Mouse (Mus musculus): Measurements from ENCODE around the gene Tk1. TPM values are rescaled to one million over a fixed set of nuclear protein-coding genes. Genes with fewer than 3 reads are reported as not detected.
A peak's percentile ranks its signal among the peaks of the same experiment; 100 is the strongest.

Tk1 gene
- polyA plus RNA-seq, 2 experiments, result 128 to 160 TPM

DNA sequence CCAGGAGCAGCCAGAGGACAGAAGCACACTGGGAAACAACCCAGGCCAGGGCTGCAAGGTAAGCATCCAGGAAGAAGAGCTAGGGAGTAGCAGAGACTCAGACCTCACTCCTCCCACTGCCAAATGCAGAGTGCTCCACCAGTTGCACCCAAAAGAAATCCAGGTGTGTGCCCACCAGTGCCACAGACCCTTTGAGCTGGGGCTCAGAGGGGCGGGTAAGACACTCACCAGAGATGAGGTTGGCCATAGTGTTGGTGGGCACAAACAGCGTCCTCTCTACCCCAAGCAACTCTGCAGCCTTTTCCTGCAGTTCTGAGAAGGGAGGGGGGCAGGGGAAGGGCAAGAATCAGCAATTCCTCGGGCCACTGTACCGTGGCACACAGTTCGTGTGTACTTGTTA lies 45.5 kb upstream of the Tk1 start:
- Histone ChIP-seq H3K9ac (ENCODE audit: low read depth, low read length, severe bottlenecking) (no peak overlapping the region), H3K36me3 (ENCODE audit: control insufficient read depth, insufficient read depth, low read length) (no peaks in the 10 kb centered on the region), H3K9me3 (ENCODE audit: control insufficient read depth, low read length) (no peaks in the 10 kb centered on the region), H3K27me3 (ENCODE audit: control insufficient read depth, insufficient read depth, low read length) (no peaks in the 10 kb centered on the region), H3K4me2 (replicated peaks; ENCODE audit: low read depth, low read length, severe bottlenecking) (no peak overlapping the region), H3K27ac (replicated peaks; ENCODE audit: low read depth, low read length) (no peak overlapping the region), H3K4me3 (replicated peaks; ENCODE audit: low read length) (no peak overlapping the region), H3K4me1 (ENCODE audit: control insufficient read depth, insufficient read depth, low read length) (0 out of 2 replicates have a peak, but pooled peaks cover 2% of the 10 kb centered on the region)
- DNase-seq (ENCODE audit: low spot score) (no peak), ATAC-seq (ENCODE audit: low FRiP score, low read depth) (no peak)
- 66% methylated on average over 5 of the region's 5 CpGs for WGBS
- no peak for TF ChIP-seq POLR2A (IDR thresholded peaks at IDR 0.05; ENCODE audit: borderline replicate concordance, extremely low read depth, insufficient read depth, insufficient read length)

DNA sequence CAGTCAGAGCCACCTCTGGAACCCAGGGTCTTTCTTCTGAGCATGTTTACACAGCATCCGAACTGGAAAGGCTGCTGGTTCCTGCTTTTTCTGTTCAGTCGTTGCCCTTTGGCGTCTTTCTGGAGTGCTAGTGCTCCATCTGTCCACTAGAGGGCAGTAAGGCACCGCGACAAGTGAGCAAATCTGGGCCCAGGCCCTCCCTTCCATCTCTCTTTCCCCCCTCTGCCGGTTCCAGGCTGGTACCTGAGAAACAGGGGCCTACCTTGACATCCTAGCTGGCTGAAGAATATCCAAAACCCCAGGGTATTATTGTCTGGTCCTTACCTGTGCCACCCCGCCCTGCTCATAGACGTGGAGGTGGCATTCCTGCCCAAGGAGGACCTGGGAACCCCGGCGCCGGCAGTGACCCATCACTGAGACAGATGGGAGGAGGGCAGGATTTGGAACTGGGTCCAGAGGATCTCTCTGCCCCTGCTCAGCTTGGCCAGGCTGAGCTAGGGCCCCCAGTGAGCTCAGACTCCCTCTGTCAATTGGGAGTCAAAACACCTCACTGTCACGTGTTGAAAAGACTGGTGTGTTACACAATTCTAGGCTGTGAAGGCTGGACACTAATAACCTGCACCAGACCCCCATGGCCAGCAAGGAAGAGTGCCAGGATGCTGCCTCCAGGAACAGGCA lies 44.9 kb upstream of the Tk1 start:
- no peak overlapping the region for H3K4me3 ChIP-seq (replicated peaks; ENCODE audit: low read length)
- H3K9ac ChIP-seq (ENCODE audit: low read depth, low read length, severe bottlenecking), result 0 out of 2 replicates have a peak overlapping the region, but pooled peaks have one; percentile 16
- no peaks in the 10 kb centered on the region for H3K27me3 ChIP-seq (ENCODE audit: control insufficient read depth, insufficient read depth, low read length)
- ATAC-seq (ENCODE audit: low FRiP score, low read depth), result no peak
- H3K4me1 ChIP-seq (ENCODE audit: control insufficient read depth, insufficient read depth, low read length), result 0 out of 2 replicates have a peak, but pooled peaks cover 2% of the 10 kb centered on the region
- H3K36me3 ChIP-seq (ENCODE audit: control insufficient read depth, insufficient read depth, low read length), result no peaks in the 10 kb centered on the region
- H3K27ac ChIP-seq (replicated peaks; ENCODE audit: low read depth, low read length), result no peak overlapping the region
- 35% methylated on average over 12 of the region's 12 CpGs for WGBS
- peak; percentile 86 for DNase-seq (ENCODE audit: low spot score)
- H3K9me3 ChIP-seq (ENCODE audit: control insufficient read depth, low read length), result no peaks in the 10 kb centered on the region
- no peak overlapping the region for H3K4me2 ChIP-seq (replicated peaks; ENCODE audit: low read depth, low read length, severe bottlenecking)
- no peak for TF ChIP-seq POLR2A (IDR thresholded peaks at IDR 0.05; ENCODE audit: borderline replicate concordance, extremely low read depth, insufficient read depth, insufficient read length)

DNA sequence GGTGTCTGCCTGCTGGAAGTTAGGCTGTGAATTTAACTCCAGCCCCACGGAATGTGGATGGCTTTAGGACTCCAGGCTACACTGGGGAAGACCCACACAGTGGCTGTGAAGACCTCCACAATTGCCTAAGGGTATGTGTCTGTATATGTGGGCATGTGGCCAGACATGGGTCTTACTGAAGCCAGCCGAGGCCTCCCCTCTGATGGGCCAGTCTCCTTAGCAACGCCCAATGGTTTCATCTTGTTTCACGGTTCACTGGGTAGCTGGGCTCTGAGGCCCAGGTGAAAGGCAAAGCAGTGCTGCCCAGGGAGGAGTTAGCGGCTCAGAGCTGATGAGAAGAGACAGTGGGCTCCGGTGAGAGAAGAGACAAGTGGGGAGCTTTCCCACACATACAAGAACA lies 40.1 kb upstream of the Tk1 start:
- H3K4me3 ChIP-seq (replicated peaks; ENCODE audit: low read length), result no peak overlapping the region
- no peak for DNase-seq (ENCODE audit: low spot score)
- 53% methylated on average over 6 of the region's 6 CpGs for WGBS
- H3K27me3 ChIP-seq (ENCODE audit: control insufficient read depth, insufficient read depth, low read length), result no peaks in the 10 kb centered on the region
- TF ChIP-seq POLR2A (IDR thresholded peaks at IDR 0.05; ENCODE audit: borderline replicate concordance, extremely low read depth, insufficient read depth, insufficient read length), result no peak
- H3K4me1 ChIP-seq (ENCODE audit: control insufficient read depth, insufficient read depth, low read length), result no peaks in the 10 kb centered on the region
- H3K9me3 ChIP-seq (ENCODE audit: control insufficient read depth, low read length), result no peaks in the 10 kb centered on the region
- no peak for ATAC-seq (ENCODE audit: low FRiP score, low read depth)
- no peak overlapping the region for H3K27ac ChIP-seq (replicated peaks; ENCODE audit: low read depth, low read length)
- no peak overlapping the region for H3K9ac ChIP-seq (ENCODE audit: low read depth, low read length, severe bottlenecking)
- no peaks in the 10 kb centered on the region for H3K36me3 ChIP-seq (ENCODE audit: control insufficient read depth, insufficient read depth, low read length)
- H3K4me2 ChIP-seq (replicated peaks; ENCODE audit: low read depth, low read length, severe bottlenecking), result no peak overlapping the region

DNA sequence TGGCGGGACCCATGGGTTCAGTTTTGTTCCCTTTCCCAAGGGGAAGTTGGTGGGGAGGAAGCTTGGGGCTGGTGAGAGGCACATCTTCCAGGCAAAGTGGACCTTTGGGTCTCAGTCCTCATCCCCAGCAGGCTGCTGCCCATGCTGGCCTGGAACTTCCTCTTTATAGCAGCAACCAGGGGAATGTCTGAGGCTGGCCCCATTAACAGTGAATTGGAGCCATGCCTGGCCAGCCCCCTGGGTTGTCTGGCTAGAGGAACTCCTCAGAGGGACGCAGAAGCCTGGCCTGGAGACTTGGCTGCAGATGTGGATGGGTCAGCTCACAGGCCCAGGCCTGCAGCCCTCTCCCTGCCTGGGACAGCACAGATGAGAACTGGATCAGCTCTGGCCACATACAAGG lies 38.9 kb upstream of the Tk1 start:
- no peaks in the 10 kb centered on the region for H3K36me3 ChIP-seq (ENCODE audit: control insufficient read depth, insufficient read depth, low read length)
- no peak for DNase-seq (ENCODE audit: low spot score)
- H3K27ac ChIP-seq (replicated peaks; ENCODE audit: low read depth, low read length), result no peak overlapping the region
- no peak overlapping the region for H3K9ac ChIP-seq (ENCODE audit: low read depth, low read length, severe bottlenecking)
- no peak overlapping the region for H3K4me3 ChIP-seq (replicated peaks; ENCODE audit: low read length)
- no peaks in the 10 kb centered on the region for H3K9me3 ChIP-seq (ENCODE audit: control insufficient read depth, low read length)
- WGBS, result 58% methylated on average over 2 of the region's 2 CpGs
- peaks cover 12% of the 10 kb centered on the region for H3K27me3 ChIP-seq (ENCODE audit: control insufficient read depth, insufficient read depth, low read length)
- no peaks in the 10 kb centered on the region; the same call in 1 of the 2 replicates for H3K4me1 ChIP-seq (ENCODE audit: control insufficient read depth, insufficient read depth, low read length)
- TF ChIP-seq POLR2A (IDR thresholded peaks at IDR 0.05; ENCODE audit: borderline replicate concordance, extremely low read depth, insufficient read depth, insufficient read length), result no peak
- no peak overlapping the region for H3K4me2 ChIP-seq (replicated peaks; ENCODE audit: low read depth, low read length, severe bottlenecking)
- no peak for ATAC-seq (ENCODE audit: low FRiP score, low read depth)

DNA sequence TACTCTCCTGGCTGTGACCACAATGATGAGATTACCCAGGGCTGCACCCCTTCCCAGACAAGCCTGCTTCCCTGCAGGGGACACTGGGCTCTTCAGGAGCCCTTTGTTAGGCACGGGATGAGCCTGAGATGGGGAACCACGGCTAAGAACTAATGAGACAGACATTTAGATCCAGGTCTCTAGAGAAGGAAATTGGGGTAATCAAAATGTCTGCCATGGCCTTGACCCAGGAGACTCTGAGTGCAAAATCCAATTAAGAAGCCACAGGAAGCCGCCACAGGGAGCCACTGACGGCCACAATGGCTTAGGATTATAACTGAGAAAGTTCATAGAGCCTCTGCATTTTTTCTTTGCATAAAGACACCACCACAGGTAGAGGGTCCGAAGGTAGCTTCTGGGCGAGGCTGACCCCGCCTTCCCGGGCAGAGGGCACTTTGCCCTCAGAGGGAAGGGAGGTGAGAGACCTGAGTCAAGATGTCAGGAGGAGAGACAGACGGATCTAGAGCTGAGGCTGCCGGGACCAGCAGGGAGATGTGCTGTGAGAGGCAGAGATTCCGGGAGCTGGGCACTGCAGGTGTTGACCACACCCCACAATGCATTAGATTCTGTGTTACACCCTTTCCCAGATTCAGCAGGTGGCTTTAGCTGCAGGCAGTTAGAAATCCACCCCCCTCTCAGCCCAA lies 37.4 kb upstream of the Tk1 start:
- no peak overlapping the region for H3K4me2 ChIP-seq (replicated peaks; ENCODE audit: low read depth, low read length, severe bottlenecking)
- TF ChIP-seq POLR2A (IDR thresholded peaks at IDR 0.05; ENCODE audit: borderline replicate concordance, extremely low read depth, insufficient read depth, insufficient read length), result no peak
- no peaks in the 10 kb centered on the region; the same call in 1 of the 2 replicates for H3K4me1 ChIP-seq (ENCODE audit: control insufficient read depth, insufficient read depth, low read length)
- WGBS, result 37% methylated on average over 11 of the region's 11 CpGs
- no peak overlapping the region for H3K9ac ChIP-seq (ENCODE audit: low read depth, low read length, severe bottlenecking)
- H3K27me3 ChIP-seq (ENCODE audit: control insufficient read depth, insufficient read depth, low read length), result peaks cover 15% of the 10 kb centered on the region
- H3K9me3 ChIP-seq (ENCODE audit: control insufficient read depth, low read length), result no peaks in the 10 kb centered on the region
- H3K27ac ChIP-seq (replicated peaks; ENCODE audit: low read depth, low read length), result no peak overlapping the region
- H3K4me3 ChIP-seq (replicated peaks; ENCODE audit: low read length), result no peak overlapping the region
- DNase-seq (ENCODE audit: low spot score) (no peak), ATAC-seq (ENCODE audit: low FRiP score, low read depth) (no peak)
- no peaks in the 10 kb centered on the region for H3K36me3 ChIP-seq (ENCODE audit: control insufficient read depth, insufficient read depth, low read length)

Measured in limb, embryonic 14.5 days (tissue).